Mouse (Mus musculus) small intestine, adult 2 months (tissue): ENCODE measurements at regions not wholly inside any gene's neighbourhood (a gene's known extent, or its start where the extent isn't known, plus 50 kb on each side); places are given as distances from the start of the nearest gene placed in this dataset.

Source experiments
- H3K27ac ChIP-seq: fragments of 200-500 bp; 2 replicates; pipeline ENCODE4 v1.5.1; 2012; ENCODE audit warnings: low read depth, low read length, control low read depth, inconsistent platforms; ENCODE audit not compliant: insufficient read depth
- H3K27me3 ChIP-seq: fragments of 200-500 bp; 2 replicates; pipeline ENCODE4 v1.6.1; 2012; ENCODE audit warnings: mild to moderate bottlenecking, moderate library complexity, low read length, inconsistent platforms; ENCODE audit not compliant: control insufficient read depth, insufficient read depth
- H3K36me3 ChIP-seq: fragments of 200-500 bp; 2 replicates; pipeline ENCODE4 v1.6.1; 2012; ENCODE audit warnings: mild to moderate bottlenecking, low read length, control low read depth, inconsistent platforms; ENCODE audit not compliant: control insufficient read depth, insufficient read depth
- H3K4me1 ChIP-seq: fragments of 200-500 bp; 2 replicates; pipeline ENCODE4 v1.6.1; 2012; ENCODE audit warnings: low read length, inconsistent platforms, mixed read lengths; ENCODE audit not compliant: control insufficient read depth, insufficient read depth, insufficient read length
- H3K4me3 ChIP-seq: fragments of 200-500 bp; 2 replicates; pipeline ENCODE4 v1.5.1; 2012; ENCODE audit warnings: low read depth, mild to moderate bottlenecking, control low read depth, inconsistent platforms, low read length, moderate library complexity
- CTCF ChIP-seq: fragments of 200-500 bp; IDR thresholded peaks from 2 replicates; pipeline ENCODE4 v1.5.1; 2012; ENCODE audit warnings: low read depth, mild to moderate bottlenecking, control low read depth, inconsistent platforms, low read length, moderate library complexity, mixed read lengths; ENCODE audit not compliant: insufficient replicate concordance, insufficient read length; ENCODE audit errors: extremely low read depth
- POLR2A ChIP-seq: fragments of 200-500 bp; IDR thresholded peaks from 2 replicates; pipeline ENCODE4 v1.6.1; 2012; ENCODE audit warnings: low read depth, mild to moderate bottlenecking, control low read depth, inconsistent platforms, low read length, moderate library complexity
- WGBS: fragments of 180-500 bp; shearing (Covaris S2); methylation state at CpG from one replicate; pipeline ENCODE4 v1.1.7; 2018; 5-methylcytosine and 5-hydroxymethylcytosine counted together

- H3K36me3 ChIP-seq: no peaks in the 10 kb centered on the region
- H3K4me3 ChIP-seq: no peak overlapping the region
- 94% methylated on average over 2 of the region's 2 CpGs for WGBS
- H3K27me3 ChIP-seq: no peaks in the 10 kb centered on the region
- H3K4me1 ChIP-seq: no peaks in the 10 kb centered on the region
- no peak overlapping the region for H3K27ac ChIP-seq
- TF ChIP-seq POLR2A (no peak), CTCF (no peak)
Observed at GRCm38 (mm10) chr17:44388916-44389315, 200.5 kb downstream of the Clic5 start.

GRCm38 (mm10) chr17:44397829-44398228 is 209.4 kb downstream of the Clic5 start:
- Histone ChIP-seq H3K4me3 (no peak overlapping the region), H3K27me3 (no peaks in the 10 kb centered on the region), H3K4me1 (no peaks in the 10 kb centered on the region), H3K36me3 (no peaks in the 10 kb centered on the region), H3K27ac (no peak overlapping the region)
- 87% methylated on average over 5 of the region's 5 CpGs for WGBS
- TF ChIP-seq CTCF (no peak), POLR2A (no peak)

- H3K36me3 ChIP-seq: no peaks in the 10 kb centered on the region
- no peak overlapping the region for H3K4me3 ChIP-seq
- TF ChIP-seq POLR2A (no peak), CTCF (no peak)
- no peak overlapping the region for H3K27ac ChIP-seq
- H3K4me1 ChIP-seq: no peaks in the 10 kb centered on the region
- 60% methylated on average over 5 of the region's 5 CpGs for WGBS
- no peaks in the 10 kb centered on the region for H3K27me3 ChIP-seq
Observed at GRCm38 (mm10) chr17:44398231-44398630, 209.8 kb downstream of the Clic5 start.

GRCm38 (mm10) chr17:44404923-44405322 is 216.5 kb downstream of the Clic5 start:
- Histone ChIP-seq H3K27me3 (no peaks in the 10 kb centered on the region), H3K36me3 (no peaks in the 10 kb centered on the region), H3K27ac (no peak overlapping the region), H3K4me3 (no peak overlapping the region), H3K4me1 (no peaks in the 10 kb centered on the region)
- TF ChIP-seq CTCF (no peak), POLR2A (no peak)
- 85% methylated on average over 6 of the region's 6 CpGs for WGBS

GRCm38 (mm10) chr17:44410961-44411360 is 222.6 kb downstream of the Clic5 start:
- TF ChIP-seq POLR2A (no peak), CTCF (no peak)
- no peaks in the 10 kb centered on the region for H3K4me1 ChIP-seq
- H3K4me3 ChIP-seq: no peak overlapping the region
- H3K27me3 ChIP-seq: no peaks in the 10 kb centered on the region
- no peak overlapping the region for H3K27ac ChIP-seq
- no peaks in the 10 kb centered on the region for H3K36me3 ChIP-seq
- 72% methylated on average over 2 of the region's 2 CpGs for WGBS

- Histone ChIP-seq H3K27me3 (no peaks in the 10 kb centered on the region), H3K36me3 (no peaks in the 10 kb centered on the region), H3K4me3 (no peak overlapping the region), H3K4me1 (no peaks in the 10 kb centered on the region), H3K27ac (peak overlapping the region; percentile 41; the same call in 1 of the 2 replicates)
- WGBS: 57% methylated on average over 11 of the region's 11 CpGs
- TF ChIP-seq CTCF (no peak), POLR2A (no peak)
Observed at GRCm38 (mm10) chr17:44418676-44419404, 230.5 kb downstream of the Clic5 start.

- peak overlapping the region; percentile 41; the same call in 1 of the 2 replicates for H3K27ac ChIP-seq
- no peaks in the 10 kb centered on the region for H3K4me1 ChIP-seq
- TF ChIP-seq POLR2A: no peak
- TF ChIP-seq CTCF: no peak
- no peaks in the 10 kb centered on the region for H3K27me3 ChIP-seq
- no peaks in the 10 kb centered on the region for H3K36me3 ChIP-seq
- 94% methylated on average over 7 of the region's 7 CpGs for WGBS
- H3K4me3 ChIP-seq: no peak overlapping the region
Observed at GRCm38 (mm10) chr17:44419405-44419729, 231.0 kb downstream of the Clic5 start.
